Mouse (Mus musculus) midbrain, embryonic 14.5 days (tissue): ENCODE results near the gene Rybp. TPM values are rescaled to one million over a fixed set of nuclear protein-coding genes. Genes with fewer than 3 reads are reported as not detected.
A peak's percentile ranks its signal among the peaks of the same experiment; 100 is the strongest.

Experiments
- ATAC-seq: fragments of 200-750 bp; cut with Nextera tagmentation; 2 replicates; pipeline ENCODE4 v1.8.0; 2017; ENCODE audit warnings: moderate number of reproducible peaks, moderate library complexity; ENCODE audit not compliant: low FRiP score, low TSS enrichment
- DNase-seq: peaks from one replicate; pipeline ENCODE4 v3.0.0-alpha.2; 2015
- H3K27ac ChIP-seq: fragments of 300-500 bp; sonication (generic); replicated peaks from 2 replicates; pipeline ENCODE4 v1.5.1; 2014; ENCODE audit warnings: mild to moderate bottlenecking, low read depth, low read length, moderate library complexity
- H3K27me3 ChIP-seq: fragments of 300-500 bp; sonication (generic); 2 replicates; pipeline ENCODE4 v1.6.1; 2014; ENCODE audit warnings: low read length, control low read depth, mixed read lengths; ENCODE audit not compliant: control insufficient read depth, insufficient read depth
- H3K36me3 ChIP-seq: fragments of 300-500 bp; sonication (generic); 2 replicates; pipeline ENCODE4 v1.6.1; 2014; ENCODE audit warnings: low read length, control low read depth; ENCODE audit not compliant: control insufficient read depth, insufficient read depth
- H3K4me1 ChIP-seq: fragments of 300-500 bp; sonication (generic); 2 replicates; pipeline ENCODE4 v1.6.1; 2014; ENCODE audit warnings: mild to moderate bottlenecking, antibody characterized with exemption, low read length, control low read depth; ENCODE audit not compliant: control insufficient read depth, insufficient read depth
- H3K4me2 ChIP-seq: fragments of 300-500 bp; sonication (generic); 2 replicates; pipeline ENCODE4 v1.6.1; 2014; ENCODE audit warnings: mild to moderate bottlenecking, low read length, moderate library complexity
- H3K4me3 ChIP-seq: fragments of 300-500 bp; sonication (generic); replicated peaks from 2 replicates; pipeline ENCODE4 v1.5.1; 2014; ENCODE audit warnings: low read depth, low read length
- H3K9ac ChIP-seq: fragments of 300-500 bp; sonication (generic); replicated peaks from 2 replicates; pipeline ENCODE4 v1.6.1; 2014; ENCODE audit warnings: mild to moderate bottlenecking, low read length, moderate library complexity
- H3K9me3 ChIP-seq: fragments of 300-500 bp; sonication (generic); 2 replicates; pipeline ENCODE4 v1.6.1; 2016; ENCODE audit warnings: low read length, control low read depth, mixed read lengths; ENCODE audit not compliant: control insufficient read depth
- WGBS: fragments of 180-500 bp; shearing (Covaris S2); extraction: QIAGEN DNeasy Blood & Tissue Kit; methylation state at CpG from one replicate; pipeline ENCODE4 v1.1.7; 2014; 5-methylcytosine and 5-hydroxymethylcytosine counted together
- polyA plus RNA-seq: library from polyadenylated mRNA; unstranded; fragments of >200 nt; fragmentation: Nextera tagmentation; extraction: Ambion mirVana; gene quantifications from 2 replicates; pipeline ENCODE4 v1.2.1, GENCODE M21; 2014

Rybp gene
- polyA plus RNA-seq, 1 experiment from 2014 or later, result 17.6 TPM

DNA sequence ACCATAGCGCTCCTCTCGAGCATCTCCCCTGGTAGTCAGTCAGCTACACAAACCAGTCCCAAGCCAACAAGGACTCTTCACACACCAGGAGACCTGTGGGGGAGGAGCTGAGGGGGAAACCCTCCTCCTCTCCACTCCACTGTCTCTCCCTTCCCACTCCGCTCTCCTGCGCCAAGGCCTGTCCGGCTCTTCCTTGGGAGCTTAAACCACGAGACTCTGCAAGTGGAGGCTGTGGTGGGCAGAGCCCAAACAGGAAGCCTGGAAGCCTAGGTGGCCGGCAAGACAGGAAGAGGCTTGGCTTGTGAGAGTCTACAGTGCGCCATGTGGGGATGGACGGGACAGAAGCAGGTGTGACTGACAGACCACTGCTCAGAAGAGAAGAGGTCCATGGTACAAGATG is 73.7 kb downstream of the Rybp start:
- no peak overlapping the region for H3K4me3 ChIP-seq
- H3K4me2 ChIP-seq, result no peak overlapping the region
- 61% methylated on average over 9 of the region's 9 CpGs for WGBS
- DNase-seq, result no peak
- no peak overlapping the region for H3K9ac ChIP-seq
- H3K27me3 ChIP-seq, result peaks cover 11% of the 10 kb centered on the region; the same call in 1 of the 2 replicates
- H3K27ac ChIP-seq, result no peak overlapping the region
- ATAC-seq, result no peak
- H3K9me3 ChIP-seq, result no peaks in the 10 kb centered on the region
- peaks cover 9% of the 10 kb centered on the region; the same call in 1 of the 2 replicates for H3K4me1 ChIP-seq
- no peaks in the 10 kb centered on the region for H3K36me3 ChIP-seq

DNA sequence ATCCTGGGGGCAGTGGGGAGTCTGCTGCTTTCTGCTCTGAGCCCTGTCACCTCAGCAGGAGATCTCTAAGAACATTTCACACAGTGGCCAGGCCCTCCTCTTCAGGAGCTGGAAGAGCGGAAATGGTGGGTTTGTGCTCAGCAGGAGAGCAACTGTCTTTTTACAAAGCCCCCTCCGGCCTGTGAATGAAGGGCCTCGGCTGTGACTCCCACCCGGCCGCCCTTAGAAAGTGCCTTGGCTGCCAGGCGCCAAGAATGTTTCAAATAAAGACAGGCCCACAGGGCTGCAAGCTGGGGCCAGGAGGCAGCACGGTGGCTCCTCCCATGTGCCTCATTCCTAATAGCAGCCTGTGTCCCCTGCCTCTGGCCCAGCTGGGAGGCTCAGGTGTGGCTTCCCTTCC is 74.5 kb downstream of the Rybp start:
- Histone ChIP-seq H3K4me1 (peaks cover 7% of the 10 kb centered on the region; the same call in 1 of the 2 replicates), H3K27me3 (peaks cover 11% of the 10 kb centered on the region; the same call in 1 of the 2 replicates), H3K9ac (no peak overlapping the region), H3K4me2 (no peak overlapping the region), H3K4me3 (no peak overlapping the region), H3K27ac (no peak overlapping the region), H3K36me3 (no peaks in the 10 kb centered on the region), H3K9me3 (no peaks in the 10 kb centered on the region)
- ATAC-seq, result peak; percentile 31; the same call in 1 of the 2 replicates
- DNase-seq, result peak; percentile 51
- 6% methylated on average over 7 of the region's 7 CpGs for WGBS

- no peaks in the 10 kb centered on the region for H3K9me3 ChIP-seq
- no peak overlapping the region for H3K4me3 ChIP-seq
- no peak for DNase-seq
- H3K27ac ChIP-seq, result no peak overlapping the region
- no peaks in the 10 kb centered on the region for H3K36me3 ChIP-seq
- peaks cover 8% of the 10 kb centered on the region; the same call in 1 of the 2 replicates for H3K27me3 ChIP-seq
- no peak for ATAC-seq
- H3K4me2 ChIP-seq, result no peak overlapping the region
- peaks cover 16% of the 10 kb centered on the region for H3K4me1 ChIP-seq
- no peak overlapping the region for H3K9ac ChIP-seq
- WGBS, result 85% methylated on average over 3 of the region's 3 CpGs
Observed at GRCm38 (mm10) chr6:100211646-100212045, 75.6 kb downstream of the Rybp start.

DNA sequence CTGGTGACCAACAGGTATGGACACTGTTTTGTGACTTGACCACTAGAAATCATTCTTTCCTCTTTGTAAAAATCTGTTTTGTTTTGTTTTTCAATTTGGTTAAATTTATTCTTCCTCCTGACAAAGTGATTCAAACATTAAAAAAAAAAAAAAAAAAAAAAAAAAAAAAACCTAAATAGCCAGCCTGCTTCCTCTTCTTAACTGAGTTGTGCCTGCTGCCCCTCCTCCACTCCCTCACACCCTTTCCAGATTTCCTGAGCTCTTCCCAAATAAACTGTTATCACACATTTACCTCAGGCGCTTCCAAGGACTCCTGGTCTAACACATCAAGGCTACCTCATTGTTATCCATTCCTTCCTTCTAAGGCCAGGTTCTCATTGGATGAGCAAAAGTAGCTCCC is 76.8 kb downstream of the Rybp start:
- Histone ChIP-seq H3K27me3 (peaks cover 6% of the 10 kb centered on the region; the same call in 1 of the 2 replicates), H3K9ac (no peak overlapping the region), H3K4me3 (no peak overlapping the region), H3K4me1 (peaks cover 19% of the 10 kb centered on the region), H3K4me2 (no peak overlapping the region), H3K36me3 (no peaks in the 10 kb centered on the region), H3K9me3 (no peaks in the 10 kb centered on the region), H3K27ac (no peak overlapping the region)
- 96% methylated on average over 1 of the region's 1 CpGs for WGBS
- ATAC-seq, result no peak
- no peak for DNase-seq

GRCm38 (mm10) chr6:100206741-100207275 is 80.5 kb downstream of the Rybp start:
- no peak overlapping the region for H3K9ac ChIP-seq
- no peak overlapping the region for H3K4me3 ChIP-seq
- H3K27ac ChIP-seq, result no peak overlapping the region
- 2% methylated on average over 14 of the region's 14 CpGs for WGBS
- ATAC-seq (peak; percentile 53; the same call in 1 of the 2 replicates), DNase-seq (peak; percentile 70)
- no peaks in the 10 kb centered on the region for H3K36me3 ChIP-seq
- H3K4me1 ChIP-seq, result peaks cover 12% of the 10 kb centered on the region
- H3K4me2 ChIP-seq, result peak overlapping the region; percentile 29
- H3K9me3 ChIP-seq, result no peaks in the 10 kb centered on the region
- H3K27me3 ChIP-seq, result no peaks in the 10 kb centered on the region; the same call in 1 of the 2 replicates

DNA sequence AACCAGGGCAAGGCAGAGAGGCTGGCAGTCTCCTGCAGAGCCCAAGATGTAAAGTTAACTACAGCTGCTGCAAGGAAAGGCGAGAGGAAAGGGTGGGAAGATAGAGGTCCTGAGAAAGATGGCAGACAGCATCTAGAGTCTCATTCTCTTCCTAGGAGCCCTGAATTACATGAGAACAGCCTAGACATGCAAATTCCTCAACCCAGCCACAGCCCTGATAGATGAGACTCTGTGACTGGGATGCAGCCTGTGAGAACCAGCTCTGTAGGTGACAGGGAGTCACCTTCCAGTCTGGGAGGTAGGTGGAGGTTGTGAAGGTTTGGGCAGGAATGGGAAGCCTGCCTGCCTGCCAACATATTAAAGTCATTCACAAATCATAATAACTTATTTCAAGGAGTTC is 81.0 kb downstream of the Rybp start:
- Histone ChIP-seq H3K9me3 (no peaks in the 10 kb centered on the region), H3K4me2 (no peak overlapping the region), H3K9ac (no peak overlapping the region), H3K27me3 (no peaks in the 10 kb centered on the region; the same call in 1 of the 2 replicates), H3K36me3 (no peaks in the 10 kb centered on the region), H3K4me3 (no peak overlapping the region), H3K27ac (no peak overlapping the region), H3K4me1 (peaks cover 12% of the 10 kb centered on the region)
- no peak for ATAC-seq
- 56% methylated on average over 1 of the region's 1 CpGs for WGBS
- no peak for DNase-seq

DNA sequence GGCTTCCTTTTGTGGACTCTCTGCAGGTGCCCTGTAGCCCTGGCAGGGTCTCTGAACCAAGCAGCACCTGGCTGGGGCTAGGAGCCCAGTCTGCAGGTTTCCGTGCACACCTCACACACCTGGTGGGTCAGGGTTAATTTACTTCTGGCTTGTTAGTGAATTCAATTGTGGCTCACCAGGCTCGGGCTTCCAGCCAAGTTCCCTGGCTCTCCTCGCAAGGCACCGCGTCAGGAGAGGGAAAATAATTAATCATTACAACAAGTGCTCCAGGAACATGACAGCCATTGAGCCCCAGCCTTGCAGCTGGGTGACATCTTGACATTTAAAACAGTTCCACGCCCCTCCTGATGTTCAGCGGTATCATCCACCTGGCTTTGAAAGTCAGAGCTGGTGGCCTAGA is 82.8 kb downstream of the Rybp start:
- Histone ChIP-seq H3K4me3 (no peak overlapping the region), H3K9me3 (no peaks in the 10 kb centered on the region), H3K4me2 (no peak overlapping the region), H3K36me3 (no peaks in the 10 kb centered on the region), H3K27ac (no peak overlapping the region), H3K9ac (no peak overlapping the region), H3K4me1 (peaks cover 12% of the 10 kb centered on the region), H3K27me3 (no peaks in the 10 kb centered on the region; the same call in 1 of the 2 replicates)
- ATAC-seq (no peak), DNase-seq (peak; percentile 52)
- 58% methylated on average over 7 of the region's 7 CpGs for WGBS

DNA sequence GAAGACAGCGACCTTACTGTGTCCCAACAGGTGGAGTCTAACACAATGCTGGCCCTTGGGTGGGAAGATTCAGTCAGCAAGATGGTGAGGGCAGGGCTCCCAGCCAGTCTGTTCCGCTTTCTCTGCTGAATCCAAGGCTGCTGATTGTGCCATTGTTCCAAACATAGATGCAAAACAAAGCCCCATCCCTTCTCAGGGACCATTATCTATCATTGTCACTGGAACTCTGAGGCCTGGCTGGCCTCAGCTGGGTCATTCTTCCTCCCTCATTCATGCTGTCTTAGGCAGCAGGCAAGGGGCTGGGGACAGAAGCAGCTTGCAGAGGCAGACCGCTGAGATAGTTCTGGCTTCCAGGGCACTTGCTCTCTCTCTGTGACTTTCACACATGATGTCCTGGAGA is 83.8 kb downstream of the Rybp start:
- no peak for ATAC-seq
- H3K4me2 ChIP-seq, result no peak overlapping the region
- peaks cover 12% of the 10 kb centered on the region for H3K4me1 ChIP-seq
- H3K9ac ChIP-seq, result no peak overlapping the region
- H3K4me3 ChIP-seq, result no peak overlapping the region
- H3K27ac ChIP-seq, result no peak overlapping the region
- H3K27me3 ChIP-seq, result no peaks in the 10 kb centered on the region; the same call in 1 of the 2 replicates
- no peaks in the 10 kb centered on the region for H3K36me3 ChIP-seq
- H3K9me3 ChIP-seq, result no peaks in the 10 kb centered on the region
- no peak for DNase-seq
- WGBS, result 22% methylated on average over 3 of the region's 3 CpGs

- no peak overlapping the region for H3K9ac ChIP-seq
- H3K27ac ChIP-seq, result no peak overlapping the region
- H3K9me3 ChIP-seq, result no peaks in the 10 kb centered on the region
- no peak for ATAC-seq
- no peak overlapping the region for H3K4me2 ChIP-seq
- no peaks in the 10 kb centered on the region; the same call in 1 of the 2 replicates for H3K27me3 ChIP-seq
- H3K4me1 ChIP-seq, result peaks cover 7% of the 10 kb centered on the region
- whole genome bisulfite sequencing, result 61% methylated on average over 1 of the region's 1 CpGs
- no peaks in the 10 kb centered on the region for H3K36me3 ChIP-seq
- no peak for DNase-seq
- H3K4me3 ChIP-seq, result no peak overlapping the region
Observed at GRCm38 (mm10) chr6:100202091-100202490, 85.2 kb downstream of the Rybp start.
